Mouse (Mus musculus): ENCODE measurements around the gene Dusp14. TPM values are rescaled to one million over a fixed set of nuclear protein-coding genes. Genes with fewer than 3 reads are reported as not detected.

The Dusp14 gene
- polyA plus RNA-seq (2012; rRNA removed) (0.60 and 0.61 TPM in 2 replicates), polyA plus RNA-seq (2014; fragmentation: Nextera tagmentation; extraction: Ambion mirVana) (1.1 and 1.2 TPM in 2 replicates)

GRCm38 (mm10) chr11:84069034-84069370 is at the start of gene Dusp14:
Dusp14 (minus strand) TSS chr11:84069261.
- Histone ChIP-seq H3K9me3 (ENCODE audit: control insufficient read depth, low read length) (no peaks in the 10 kb centered on the region), H3K27ac (no peak within 1 kb of the TSS), H3K4me2 (ENCODE audit: low read depth) (peak within 1 kb of the TSS; percentile 65), H3K9ac (replicated peaks) (0 out of 2 replicates have a peak within 1 kb of the TSS, but pooled peaks have one; percentile 18), H3K27me3 (ENCODE audit: control insufficient read depth, insufficient read depth, low read length) (peaks cover 49% of the 10 kb centered on the region), H3K4me1 (replicated peaks; ENCODE audit: control insufficient read depth in 2 of 2, insufficient read depth in 2 of 2, low read length in 1 of 2) (no peaks in the 10 kb centered on the region), H3K36me3 (replicated peaks; ENCODE audit: control insufficient read depth, insufficient read depth, low read depth) (no peaks in the 10 kb centered on the region), H3K4me3 (ENCODE audit: insufficient read depth in 1 of 2, low read depth in 2 of 2, low read length in 2 of 2) (peak within 1 kb of the TSS; percentile 55 to 57)
- ATAC-seq (ENCODE audit: insufficient read depth) (no peak), DNase-seq (ENCODE audit: low read depth in 3 of 3, low spot score in 3 of 3) (no peak)
- no peak for TF ChIP-seq CTCF (IDR thresholded peaks at IDR 0.05; ENCODE audit: low read depth)
- TF ChIP-seq EP300 (IDR thresholded peaks at IDR 0.05; ENCODE audit: low read depth) = no peak
- 4% methylated on average over 11 of the region's 11 CpGs for WGBS (ENCODE audit: insufficient replicate concordance)

- Histone ChIP-seq H3K36me3 (replicated peaks; ENCODE audit: control insufficient read depth, insufficient read depth, low read depth) (peaks cover 11% of the 10 kb centered on the region), H3K9me3 (ENCODE audit: control insufficient read depth, low read length) (no peaks in the 10 kb centered on the region), H3K4me3 (ENCODE audit: insufficient read depth in 1 of 2, low read depth in 2 of 2, low read length in 2 of 2) (no peak overlapping the region), H3K4me1 (replicated peaks; ENCODE audit: control insufficient read depth in 2 of 2, insufficient read depth in 2 of 2, low read length in 1 of 2) (peaks cover 0 to 3% of the 10 kb centered on the region in 2 experiments; a peak in 1 of 4 replicates), H3K27me3 (ENCODE audit: control insufficient read depth, insufficient read depth, low read length) (no peaks in the 10 kb centered on the region), H3K4me2 (ENCODE audit: low read depth) (no peak overlapping the region), H3K9ac (replicated peaks) (no peak overlapping the region), H3K27ac (no peak overlapping the region)
- DNase-seq (ENCODE audit: low read depth in 3 of 3, low spot score in 3 of 3) (no peak), ATAC-seq (ENCODE audit: insufficient read depth) (no peak)
- TF ChIP-seq CTCF (IDR thresholded peaks at IDR 0.05; ENCODE audit: low read depth) = no peak
- TF ChIP-seq EP300 (IDR thresholded peaks at IDR 0.05; ENCODE audit: low read depth) = no peak
- 69% methylated on average over 4 of the region's 4 CpGs for WGBS (ENCODE audit: insufficient replicate concordance)
These were observed 48.4 kb upstream of the Dusp14 start for GRCm38 (mm10) chr11:84117431-84117830.

DNA sequence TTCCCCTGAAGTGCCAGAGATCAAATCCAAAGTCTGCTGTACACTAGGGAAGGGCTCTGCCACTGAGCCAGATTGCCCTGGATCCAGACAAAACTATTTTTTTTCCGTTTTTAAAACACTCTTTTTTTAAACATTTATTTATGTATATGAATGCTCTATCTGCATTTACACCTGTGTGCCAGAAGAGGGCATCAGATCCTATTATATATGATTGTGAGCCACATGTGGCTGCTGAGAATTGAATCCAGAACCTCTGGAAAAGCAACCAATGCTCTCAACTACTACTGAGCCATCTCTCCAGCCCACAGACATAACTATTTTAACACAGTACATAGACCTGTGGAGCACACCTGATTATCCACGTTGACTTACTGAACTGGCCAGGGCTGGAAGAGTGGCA is 47.2 kb upstream of the Dusp14 start:
- ATAC-seq (ENCODE audit: insufficient read depth) (no peak), DNase-seq (ENCODE audit: low read depth in 3 of 3, low spot score in 3 of 3) (no peak)
- TF ChIP-seq CTCF (IDR thresholded peaks at IDR 0.05; ENCODE audit: low read depth) (peak; percentile 39), EP300 (IDR thresholded peaks at IDR 0.05; ENCODE audit: low read depth) (no peak)
- Histone ChIP-seq H3K36me3 (replicated peaks; ENCODE audit: control insufficient read depth, insufficient read depth, low read depth) (peaks cover 11% of the 10 kb centered on the region), H3K27me3 (ENCODE audit: control insufficient read depth, insufficient read depth, low read length) (no peaks in the 10 kb centered on the region), H3K4me2 (ENCODE audit: low read depth) (no peak overlapping the region), H3K4me1 (replicated peaks; ENCODE audit: control insufficient read depth in 2 of 2, insufficient read depth in 2 of 2, low read length in 1 of 2) (no peaks in the 10 kb centered on the region), H3K4me3 (ENCODE audit: insufficient read depth in 1 of 2, low read depth in 2 of 2, low read length in 2 of 2) (no peak overlapping the region), H3K9ac (replicated peaks) (no peak overlapping the region), H3K27ac (no peak overlapping the region), H3K9me3 (ENCODE audit: control insufficient read depth, low read length) (no peaks in the 10 kb centered on the region)
- WGBS (ENCODE audit: insufficient replicate concordance) = 62% methylated on average over 2 of the region's 2 CpGs

- H3K9ac ChIP-seq (replicated peaks) = no peak overlapping the region
- ATAC-seq (ENCODE audit: insufficient read depth) (no peak), DNase-seq (ENCODE audit: low read depth in 3 of 3, low spot score in 3 of 3) (no peak)
- no peak overlapping the region for H3K4me2 ChIP-seq (ENCODE audit: low read depth)
- no peaks in the 10 kb centered on the region for H3K4me1 ChIP-seq (replicated peaks; ENCODE audit: control insufficient read depth in 2 of 2, insufficient read depth in 2 of 2, low read length in 1 of 2)
- H3K36me3 ChIP-seq (replicated peaks; ENCODE audit: control insufficient read depth, insufficient read depth, low read depth) = peaks cover 11% of the 10 kb centered on the region
- no peak overlapping the region for H3K27ac ChIP-seq
- TF ChIP-seq CTCF (IDR thresholded peaks at IDR 0.05; ENCODE audit: low read depth) = no peak
- no peak for TF ChIP-seq EP300 (IDR thresholded peaks at IDR 0.05; ENCODE audit: low read depth)
- no peaks in the 10 kb centered on the region for H3K9me3 ChIP-seq (ENCODE audit: control insufficient read depth, low read length)
- no peaks in the 10 kb centered on the region for H3K27me3 ChIP-seq (ENCODE audit: control insufficient read depth, insufficient read depth, low read length)
- 86% methylated on average over 9 of the region's 9 CpGs for WGBS (ENCODE audit: insufficient replicate concordance)
- H3K4me3 ChIP-seq (ENCODE audit: insufficient read depth in 1 of 2, low read depth in 2 of 2, low read length in 2 of 2) = no peak overlapping the region
These were observed 46.6 kb upstream of the Dusp14 start for GRCm38 (mm10) chr11:84115646-84116045.

DNA sequence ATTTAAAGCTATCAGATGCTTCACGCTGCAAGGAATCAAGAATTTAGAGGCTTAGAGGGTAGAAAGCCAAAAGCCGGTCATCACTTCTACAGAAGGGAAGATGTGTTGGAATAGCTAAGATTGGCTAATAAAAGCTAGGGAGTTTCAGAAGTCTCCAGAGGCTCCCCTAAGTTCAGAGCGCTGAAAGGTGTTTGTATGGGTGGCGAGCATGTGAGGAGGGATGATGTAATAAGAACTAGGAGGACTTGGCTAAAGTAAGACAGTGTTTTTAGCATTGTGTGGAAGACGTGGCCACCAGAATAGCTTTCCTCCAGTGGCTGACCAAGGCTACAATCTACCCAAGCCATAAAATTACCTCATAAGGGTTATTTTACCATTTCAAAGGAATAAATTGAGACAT is 44.6 kb upstream of the Dusp14 start:
- no peak overlapping the region for H3K27ac ChIP-seq
- H3K27me3 ChIP-seq (ENCODE audit: control insufficient read depth, insufficient read depth, low read length) = no peaks in the 10 kb centered on the region
- TF ChIP-seq CTCF (IDR thresholded peaks at IDR 0.05; ENCODE audit: low read depth) = no peak
- no peak for TF ChIP-seq EP300 (IDR thresholded peaks at IDR 0.05; ENCODE audit: low read depth)
- H3K4me3 ChIP-seq (ENCODE audit: insufficient read depth in 1 of 2, low read depth in 2 of 2, low read length in 2 of 2) = no peak overlapping the region
- ATAC-seq (ENCODE audit: insufficient read depth) = no peak
- no peak overlapping the region for H3K9ac ChIP-seq (replicated peaks)
- no peak overlapping the region for H3K4me2 ChIP-seq (ENCODE audit: low read depth)
- no peaks in the 10 kb centered on the region for H3K9me3 ChIP-seq (ENCODE audit: control insufficient read depth, low read length)
- H3K36me3 ChIP-seq (replicated peaks; ENCODE audit: control insufficient read depth, insufficient read depth, low read depth) = peaks cover 7% of the 10 kb centered on the region
- H3K4me1 ChIP-seq (replicated peaks; ENCODE audit: control insufficient read depth in 2 of 2, insufficient read depth in 2 of 2, low read length in 1 of 2) = no peaks in the 10 kb centered on the region
- DNase-seq (ENCODE audit: low read depth in 3 of 3, low spot score in 3 of 3) = no peak
- 78% methylated on average over 5 of the region's 5 CpGs for WGBS (ENCODE audit: insufficient replicate concordance)
